Mouse (Mus musculus): ENCODE measurements at regions not wholly inside any gene's neighbourhood (a gene's known extent, or its start where the extent isn't known, plus 50 kb on each side); places are given as distances from the start of the nearest gene placed in this dataset.

DNA sequence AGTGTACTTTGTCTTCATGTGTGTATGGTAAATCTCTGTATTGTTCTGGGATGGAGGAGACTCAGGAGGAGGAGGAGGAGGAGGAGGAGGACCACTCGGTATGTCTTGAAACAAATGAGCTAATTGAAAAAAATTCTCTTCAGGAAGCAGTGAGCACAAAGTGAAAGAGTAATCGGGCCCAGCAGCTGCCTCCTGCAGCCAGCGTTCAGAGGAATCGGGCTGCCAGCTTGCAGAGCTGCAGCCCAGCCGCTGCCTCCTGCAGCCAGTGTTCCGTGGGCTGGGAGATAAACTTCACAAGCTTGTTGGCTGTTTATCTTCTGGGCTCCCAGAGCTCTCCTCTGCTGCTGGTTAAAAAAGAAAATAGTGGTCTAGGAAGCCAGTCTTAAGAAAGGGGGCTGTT lies 74.9 kb upstream of the Zfp217 start:
- TF ChIP-seq CTCF (IDR thresholded peaks at IDR 0.05; ENCODE audit: low read depth, low read length), result no peak
- no peak for TF ChIP-seq POLR2A (IDR thresholded peaks at IDR 0.05; ENCODE audit: extremely low read depth, insufficient read depth, low read length)

All from liver, adult 2 months (tissue).